Mouse (Mus musculus): Measurements from ENCODE around the gene Marveld2. TPM values are rescaled to one million over a fixed set of nuclear protein-coding genes. Genes with fewer than 3 reads are reported as not detected.

Gene Marveld2
- polyA plus RNA-seq, 1 experiment from 2014 or later = 2.7 TPM

- H3K9ac ChIP-seq (ENCODE audit: low read depth, low read length) = no peak overlapping the region
- no peaks in the 10 kb centered on the region for H3K36me3 ChIP-seq (ENCODE audit: control insufficient read depth, insufficient read depth, low read length)
- H3K4me2 ChIP-seq (ENCODE audit: low read length) = no peak overlapping the region
- ATAC-seq = no peak
- H3K27me3 ChIP-seq (ENCODE audit: control insufficient read depth, insufficient read depth, low read depth, low read length) = no peaks in the 10 kb centered on the region
- no peaks in the 10 kb centered on the region for H3K4me1 ChIP-seq (ENCODE audit: control insufficient read depth, insufficient read depth, low read length)
- 87% methylated on average over 10 of the region's 10 CpGs for WGBS
- no peak overlapping the region for H3K27ac ChIP-seq (ENCODE audit: low read length)
- no peaks in the 10 kb centered on the region for H3K9me3 ChIP-seq (replicated peaks; ENCODE audit: control insufficient read depth, low read length, poor library complexity, severe bottlenecking)
- H3K4me3 ChIP-seq (ENCODE audit: low read depth, low read length) = no peak overlapping the region
Observed at GRCm38 (mm10) chr13:100603031-100603737, 13.6 kb downstream of the Marveld2 start.

GRCm38 (mm10) chr13:100602239-100602902, 14.4 kb downstream of the Marveld2 start:
- no peaks in the 10 kb centered on the region for H3K9me3 ChIP-seq (replicated peaks; ENCODE audit: control insufficient read depth, low read length, poor library complexity, severe bottlenecking)

GRCm38 (mm10) chr13:100601034-100601433, 15.7 kb downstream of the Marveld2 start:
- Histone ChIP-seq H3K27ac (ENCODE audit: low read length) (no peak overlapping the region), H3K9ac (ENCODE audit: low read depth, low read length) (no peak overlapping the region), H3K4me1 (ENCODE audit: control insufficient read depth, insufficient read depth, low read length) (no peaks in the 10 kb centered on the region), H3K4me3 (ENCODE audit: low read depth, low read length) (no peak overlapping the region), H3K27me3 (ENCODE audit: control insufficient read depth, insufficient read depth, low read depth, low read length) (no peaks in the 10 kb centered on the region), H3K4me2 (ENCODE audit: low read length) (no peak overlapping the region), H3K9me3 (replicated peaks; ENCODE audit: control insufficient read depth, low read length, poor library complexity, severe bottlenecking) (no peaks in the 10 kb centered on the region), H3K36me3 (ENCODE audit: control insufficient read depth, insufficient read depth, low read length) (no peaks in the 10 kb centered on the region)
- no peak for ATAC-seq
- WGBS = 81% methylated on average over 8 of the region's 8 CpGs

More at GRCm38 (mm10) chr13:100602239-100602902, 14.4 kb downstream of the Marveld2 start:
- Histone ChIP-seq H3K36me3 (ENCODE audit: control insufficient read depth, insufficient read depth, low read length) (no peaks in the 10 kb centered on the region), H3K27ac (ENCODE audit: low read length) (no peak overlapping the region), H3K4me2 (ENCODE audit: low read length) (no peak overlapping the region), H3K27me3 (ENCODE audit: control insufficient read depth, insufficient read depth, low read depth, low read length) (no peaks in the 10 kb centered on the region), H3K9ac (ENCODE audit: low read depth, low read length) (no peak overlapping the region), H3K4me1 (ENCODE audit: control insufficient read depth, insufficient read depth, low read length) (no peaks in the 10 kb centered on the region), H3K4me3 (ENCODE audit: low read depth, low read length) (no peak overlapping the region)
- no peak for ATAC-seq
- 58% methylated on average over 5 of the region's 5 CpGs for WGBS

- Histone ChIP-seq H3K9me3 (replicated peaks; ENCODE audit: control insufficient read depth, low read length, poor library complexity, severe bottlenecking) (no peaks in the 10 kb centered on the region), H3K27ac (ENCODE audit: low read length) (no peak overlapping the region), H3K27me3 (ENCODE audit: control insufficient read depth, insufficient read depth, low read depth, low read length) (no peaks in the 10 kb centered on the region), H3K4me3 (ENCODE audit: low read depth, low read length) (no peak overlapping the region), H3K4me2 (ENCODE audit: low read length) (no peak overlapping the region), H3K4me1 (ENCODE audit: control insufficient read depth, insufficient read depth, low read length) (no peaks in the 10 kb centered on the region), H3K9ac (ENCODE audit: low read depth, low read length) (no peak overlapping the region), H3K36me3 (ENCODE audit: control insufficient read depth, insufficient read depth, low read length) (no peaks in the 10 kb centered on the region)
- ATAC-seq = no peak
- 84% methylated on average over 12 of the region's 12 CpGs for WGBS
Observed at GRCm38 (mm10) chr13:100600317-100600716, 16.5 kb downstream of the Marveld2 start.

GRCm38 (mm10) chr13:100597284-100597683, 19.5 kb downstream of the Marveld2 start:
- H3K4me1 ChIP-seq (ENCODE audit: control insufficient read depth, insufficient read depth, low read length) = no peaks in the 10 kb centered on the region
- H3K27ac ChIP-seq (ENCODE audit: low read length) = no peak overlapping the region
- H3K36me3 ChIP-seq (ENCODE audit: control insufficient read depth, insufficient read depth, low read length) = no peaks in the 10 kb centered on the region
- no peaks in the 10 kb centered on the region for H3K9me3 ChIP-seq (replicated peaks; ENCODE audit: control insufficient read depth, low read length, poor library complexity, severe bottlenecking)
- 84% methylated on average over 9 of the region's 9 CpGs for WGBS
- no peak overlapping the region for H3K4me3 ChIP-seq (ENCODE audit: low read depth, low read length)
- H3K9ac ChIP-seq (ENCODE audit: low read depth, low read length) = no peak overlapping the region
- no peak for ATAC-seq
- no peaks in the 10 kb centered on the region for H3K27me3 ChIP-seq (ENCODE audit: control insufficient read depth, insufficient read depth, low read depth, low read length)
- no peak overlapping the region for H3K4me2 ChIP-seq (ENCODE audit: low read length)

GRCm38 (mm10) chr13:100595552-100595885, 21.3 kb downstream of the Marveld2 start:
- ATAC-seq = no peak

GRCm38 (mm10) chr13:100594838-100595551, 21.8 kb downstream of the Marveld2 start:
- no peak overlapping the region for H3K4me2 ChIP-seq (ENCODE audit: low read length)
- H3K9ac ChIP-seq (ENCODE audit: low read depth, low read length) = no peak overlapping the region
- no peaks in the 10 kb centered on the region for H3K36me3 ChIP-seq (ENCODE audit: control insufficient read depth, insufficient read depth, low read length)
- no peak overlapping the region for H3K4me3 ChIP-seq (ENCODE audit: low read depth, low read length)
- no peak overlapping the region for H3K27ac ChIP-seq (ENCODE audit: low read length)
- ATAC-seq = no peak
- no peaks in the 10 kb centered on the region for H3K9me3 ChIP-seq (replicated peaks; ENCODE audit: control insufficient read depth, low read length, poor library complexity, severe bottlenecking)
- WGBS = 71% methylated on average over 5 of the region's 5 CpGs
- H3K4me1 ChIP-seq (ENCODE audit: control insufficient read depth, insufficient read depth, low read length) = no peaks in the 10 kb centered on the region
- H3K27me3 ChIP-seq (ENCODE audit: control insufficient read depth, insufficient read depth, low read depth, low read length) = no peaks in the 10 kb centered on the region

More at GRCm38 (mm10) chr13:100595552-100595885, 21.3 kb downstream of the Marveld2 start:
- H3K27me3 ChIP-seq (ENCODE audit: control insufficient read depth, insufficient read depth, low read depth, low read length) = no peaks in the 10 kb centered on the region
- 91% methylated on average over 3 of the region's 3 CpGs for WGBS
- no peak overlapping the region for H3K27ac ChIP-seq (ENCODE audit: low read length)
- no peaks in the 10 kb centered on the region for H3K9me3 ChIP-seq (replicated peaks; ENCODE audit: control insufficient read depth, low read length, poor library complexity, severe bottlenecking)
- no peaks in the 10 kb centered on the region for H3K36me3 ChIP-seq (ENCODE audit: control insufficient read depth, insufficient read depth, low read length)
- H3K4me1 ChIP-seq (ENCODE audit: control insufficient read depth, insufficient read depth, low read length) = no peaks in the 10 kb centered on the region
- no peak overlapping the region for H3K4me2 ChIP-seq (ENCODE audit: low read length)
- H3K4me3 ChIP-seq (ENCODE audit: low read depth, low read length) = no peak overlapping the region
- no peak overlapping the region for H3K9ac ChIP-seq (ENCODE audit: low read depth, low read length)

GRCm38 (mm10) chr13:100594041-100594792, 22.6 kb downstream of the Marveld2 start:
- Histone ChIP-seq H3K4me1 (ENCODE audit: control insufficient read depth, insufficient read depth, low read length) (no peaks in the 10 kb centered on the region), H3K27me3 (ENCODE audit: control insufficient read depth, insufficient read depth, low read depth, low read length) (no peaks in the 10 kb centered on the region), H3K4me3 (ENCODE audit: low read depth, low read length) (peak overlapping the region; percentile 11; the same call in 1 of the 2 replicates), H3K36me3 (ENCODE audit: control insufficient read depth, insufficient read depth, low read length) (no peaks in the 10 kb centered on the region), H3K27ac (ENCODE audit: low read length) (peak overlapping the region; percentile 75), H3K9ac (ENCODE audit: low read depth, low read length) (no peak overlapping the region), H3K9me3 (replicated peaks; ENCODE audit: control insufficient read depth, low read length, poor library complexity, severe bottlenecking) (no peaks in the 10 kb centered on the region), H3K4me2 (ENCODE audit: low read length) (peak overlapping the region; percentile 39)
- peak; percentile 86 for ATAC-seq
- WGBS = 60% methylated on average over 11 of the region's 17 CpGs
